Mouse (Mus musculus) layer of hippocampus, adult 11-12 months (tissue): ENCODE measurements at regions not wholly inside any gene's neighbourhood (a gene's known extent, or its start where the extent isn't known, plus 50 kb on each side); places are given as distances from the start of the nearest gene placed in this dataset.

ENCODE experiments used
- DNase-seq: peaks from one replicate; pipeline ENCODE4 v3.0.0; 2022; ENCODE audit warnings: low spot score

- DNase-seq = peak; percentile 68
Observed at GRCm38 (mm10) chr9:111838069-111838820, 148.1 kb upstream of the Stac start.

- DNase-seq = no peak
Observed at GRCm38 (mm10) chr9:111822094-111822493, 131.9 kb upstream of the Stac start.

GRCm38 (mm10) chr9:111817461-111817860 is 127.3 kb upstream of the Stac start:
- DNase-seq = no peak

- DNase-seq = peak; percentile 3
Observed at GRCm38 (mm10) chr9:111804931-111805330, 114.8 kb upstream of the Stac start.

- DNase-seq = no peak
Observed at GRCm38 (mm10) chr9:111801381-111801780, 111.2 kb upstream of the Stac start.

- no peak for DNase-seq
Observed at GRCm38 (mm10) chr9:111800869-111801268, 110.7 kb upstream of the Stac start.

- no peak for DNase-seq
Observed at GRCm38 (mm10) chr9:111778981-111779380, 88.8 kb upstream of the Stac start.

GRCm38 (mm10) chr9:111777433-111778135 is 87.4 kb upstream of the Stac start:
- no peak for DNase-seq

- no peak for DNase-seq
Observed at GRCm38 (mm10) chr9:111774229-111774628, 84.1 kb upstream of the Stac start.

GRCm38 (mm10) chr9:111762653-111763468 is 72.7 kb upstream of the Stac start:
- DNase-seq = no peak

GRCm38 (mm10) chr9:111755235-111755634 is 65.1 kb upstream of the Stac start:
- DNase-seq = no peak

GRCm38 (mm10) chr9:111746151-111746550 is 56.0 kb upstream of the Stac start:
- no peak for DNase-seq

- DNase-seq = no peak
Observed at GRCm38 (mm10) chr9:111745206-111745605, 55.1 kb upstream of the Stac start.
